Mouse (Mus musculus) liver, embryonic 16.5 days (tissue): ENCODE data around the gene Polr3gl. TPM values are rescaled to one million over a fixed set of nuclear protein-coding genes. Genes with fewer than 3 reads are reported as not detected.

ENCODE experiments used
- ATAC-seq: fragments of 200-750 bp; cut with Nextera tagmentation; 2 replicates; pipeline ENCODE4 v1.8.0; 2017; ENCODE audit warnings: low read depth, mild to moderate bottlenecking, moderate number of reproducible peaks, moderate library complexity
- H3K27ac ChIP-seq: fragments of 300-500 bp; sonication (generic); 2 replicates; pipeline ENCODE4 v1.5.1; 2014; ENCODE audit warnings: mild to moderate bottlenecking, low read length
- H3K27me3 ChIP-seq: fragments of 300-500 bp; sonication (generic); 2 replicates; pipeline ENCODE4 v1.6.1; 2014; ENCODE audit warnings: low read depth, low read length, mixed read lengths; ENCODE audit not compliant: control insufficient read depth, insufficient read depth
- H3K36me3 ChIP-seq: fragments of 300-500 bp; sonication (generic); 2 replicates; pipeline ENCODE4 v1.6.1; 2014; ENCODE audit warnings: mild to moderate bottlenecking; ENCODE audit not compliant: control insufficient read depth, insufficient read depth
- H3K4me1 ChIP-seq: fragments of 300-500 bp; sonication (generic); 2 replicates; pipeline ENCODE4 v1.6.1; 2014; ENCODE audit warnings: low read depth, low read length, mixed read lengths; ENCODE audit not compliant: control insufficient read depth
- H3K4me2 ChIP-seq: fragments of 300-500 bp; sonication (generic); 2 replicates; pipeline ENCODE4 v1.6.1; 2014; ENCODE audit warnings: low read depth, low read length, mixed read lengths
- H3K4me3 ChIP-seq: fragments of 300-500 bp; sonication (generic); 2 replicates; pipeline ENCODE4 v1.5.1; 2014; ENCODE audit warnings: low read depth, mild to moderate bottlenecking, low read length
- H3K9ac ChIP-seq: fragments of 300-500 bp; sonication (generic); 2 replicates; pipeline ENCODE4 v1.6.1; 2014; ENCODE audit warnings: low read depth, low read length
- H3K9me3 ChIP-seq: fragments of 300-500 bp; sonication (generic); replicated peaks from 2 replicates; pipeline ENCODE4 v1.6.1; 2016; ENCODE audit warnings: low read length; ENCODE audit not compliant: control insufficient read depth
- WGBS: fragments of 180-500 bp; shearing (Covaris S2); extraction: QIAGEN DNeasy Blood & Tissue Kit; methylation state at CpG from one replicate; pipeline ENCODE4 v1.1.7; 2014; ENCODE audit not compliant: insufficient replicate concordance; 5-methylcytosine and 5-hydroxymethylcytosine counted together
- polyA plus RNA-seq: library from polyadenylated mRNA; unstranded; fragments of >200 nt; fragmentation: Nextera tagmentation; extraction: Ambion mirVana; gene quantifications from 2 replicates; pipeline ENCODE4 v1.2.1, GENCODE M21; 2015

The Polr3gl gene
- polyA plus RNA-seq, 1 experiment from 2014 or later = 10.8 TPM

DNA sequence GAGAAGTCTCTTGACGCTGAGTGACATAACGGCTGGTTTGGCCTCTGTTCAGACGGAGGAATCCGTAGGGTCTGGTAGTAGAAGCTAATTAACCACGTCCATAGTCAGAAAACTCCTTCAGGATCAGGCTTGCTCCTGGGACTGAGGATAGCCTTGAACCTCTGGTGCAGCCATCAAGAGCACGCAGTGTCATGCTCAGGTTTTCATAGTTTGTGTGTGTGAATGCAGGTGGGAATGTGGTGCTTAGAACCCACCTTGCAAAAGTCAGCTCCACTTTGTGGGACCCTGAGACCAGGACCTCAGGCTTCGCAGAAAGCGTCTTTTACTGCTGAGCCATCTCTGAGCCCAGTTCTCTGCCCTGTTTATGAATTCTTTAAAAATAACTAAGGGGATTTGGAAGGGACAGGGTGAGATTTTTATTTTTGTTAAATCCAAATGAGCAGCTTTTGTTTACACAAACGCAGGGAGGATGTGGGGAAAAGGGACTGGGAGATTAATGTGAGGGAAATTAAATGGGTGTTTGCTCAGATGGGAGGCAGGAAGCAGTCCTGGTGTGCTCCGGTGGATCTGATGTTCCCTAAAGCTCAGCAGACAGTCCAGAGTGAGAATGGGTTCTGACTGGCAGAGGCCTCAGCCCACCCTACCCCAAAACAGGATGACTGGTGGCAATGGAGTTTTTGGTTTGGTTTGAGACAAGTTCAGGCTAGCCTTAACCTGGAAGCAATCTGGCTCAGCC, 31.9 kb downstream of the Polr3gl start:
- WGBS = 46% methylated on average over 10 of the region's 10 CpGs
- no peak overlapping the region for H3K9ac ChIP-seq

DNA sequence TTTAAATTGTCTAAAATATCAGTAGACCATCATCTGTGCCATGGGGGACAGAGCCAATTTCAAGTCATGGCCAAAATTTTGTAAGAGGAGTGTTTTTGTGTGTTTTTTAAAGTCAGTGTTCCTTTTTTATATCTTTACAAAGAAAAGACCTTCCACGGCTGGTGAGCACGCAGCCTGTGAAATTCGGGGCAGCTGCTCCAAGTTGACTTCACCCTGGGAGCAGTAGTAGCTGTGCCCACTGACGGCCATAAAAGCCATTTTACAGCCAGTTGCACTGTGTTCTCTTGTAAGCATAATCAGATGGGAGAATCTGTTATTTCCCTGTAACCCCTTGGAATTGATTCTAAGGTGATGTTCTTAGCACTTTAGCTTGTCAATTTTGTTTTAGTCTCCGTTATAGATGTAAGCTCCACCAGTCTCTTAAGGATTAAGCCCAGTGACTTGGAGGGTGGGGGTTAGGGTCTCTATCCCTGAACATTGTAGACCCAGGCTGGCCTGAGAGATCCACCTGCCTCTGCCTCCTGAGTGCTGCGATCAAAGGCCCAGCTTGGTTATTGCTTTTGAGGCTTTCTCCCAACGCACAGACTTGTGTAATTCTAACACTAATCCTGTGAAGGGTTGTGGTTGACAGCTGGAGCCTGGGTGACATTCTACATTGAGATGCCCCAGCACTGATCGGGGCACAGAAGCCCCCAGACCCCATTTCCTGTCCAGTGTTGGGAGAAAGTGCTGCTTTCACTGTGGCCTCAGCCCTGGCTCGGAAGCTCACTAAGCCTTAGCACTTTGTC, 32.9 kb downstream of the Polr3gl start:
- peak overlapping the region; percentile 70; the same call in 1 of the 2 replicates for H3K9ac ChIP-seq
- ATAC-seq = no peak
- peaks cover 42% of the 10 kb centered on the region for H3K4me1 ChIP-seq
- no peaks in the 10 kb centered on the region for H3K27me3 ChIP-seq
- no peaks in the 10 kb centered on the region for H3K9me3 ChIP-seq
- peak overlapping the region; percentile 66 for H3K4me3 ChIP-seq
- peak overlapping the region; percentile 95 for H3K4me2 ChIP-seq
- 70% methylated on average over 9 of the region's 9 CpGs for WGBS
- H3K27ac ChIP-seq = peak overlapping the region; percentile 15; the same call in 1 of the 2 replicates
- H3K36me3 ChIP-seq = peaks cover 21% of the 10 kb centered on the region

More for the DNA sequence above, 31.9 kb downstream of the Polr3gl start:
- H3K9me3 ChIP-seq = no peaks in the 10 kb centered on the region
- H3K27ac ChIP-seq = peak overlapping the region; percentile 37; the same call in 1 of the 2 replicates
- no peaks in the 10 kb centered on the region for H3K27me3 ChIP-seq
- peaks cover 21% of the 10 kb centered on the region for H3K36me3 ChIP-seq
- no peak overlapping the region for H3K4me3 ChIP-seq
- peaks cover 39% of the 10 kb centered on the region for H3K4me1 ChIP-seq
- no peak for ATAC-seq
- H3K4me2 ChIP-seq = no peak overlapping the region

DNA sequence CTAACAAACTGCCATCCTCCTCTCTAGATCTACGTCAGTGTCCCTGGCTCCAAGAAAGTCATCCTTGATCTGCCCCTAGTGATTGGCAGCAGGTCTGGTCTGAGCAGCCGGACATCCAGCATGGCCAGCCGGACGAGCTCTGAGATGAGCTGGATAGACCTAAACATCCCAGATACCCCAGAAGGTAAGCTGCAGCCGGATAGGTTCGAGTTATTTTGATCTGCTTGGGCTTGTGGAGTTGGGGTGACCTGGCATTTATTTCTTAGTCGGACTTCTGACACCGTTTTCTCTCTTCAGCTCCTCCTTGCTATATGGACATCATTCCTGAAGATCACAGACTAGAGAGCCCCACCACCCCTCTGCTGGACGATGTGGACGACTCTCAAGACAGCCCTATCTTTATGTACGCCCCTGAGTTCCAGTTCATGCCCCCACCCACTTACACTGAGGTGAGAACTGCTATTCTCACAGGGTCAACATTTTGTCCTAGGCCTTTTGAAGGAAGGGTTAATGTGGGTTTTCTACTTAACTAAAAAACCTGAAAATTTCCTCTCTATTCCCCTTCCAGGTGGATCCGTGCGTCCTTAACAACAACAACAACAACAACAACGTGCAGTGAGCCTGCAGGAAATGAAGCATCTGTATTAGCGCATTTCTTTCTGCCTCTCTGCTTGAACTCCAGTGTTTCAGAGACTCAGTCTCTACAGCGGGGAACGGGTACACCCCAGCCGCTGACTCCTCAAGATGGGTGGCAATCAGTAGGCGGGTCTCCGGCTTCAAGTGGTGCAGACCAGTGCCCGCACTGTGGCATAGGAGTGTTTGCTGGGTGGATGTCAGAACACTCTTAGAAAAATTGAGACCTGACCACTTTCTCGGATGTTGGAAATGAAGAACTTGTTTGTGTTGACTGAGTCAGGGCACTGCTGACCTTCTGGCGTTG, 33.8 kb downstream of the Polr3gl start:
- peak overlapping the region; percentile 70 for H3K9ac ChIP-seq
- H3K27me3 ChIP-seq = no peaks in the 10 kb centered on the region
- H3K27ac ChIP-seq = peak overlapping the region; percentile 58; the same call in 1 of the 2 replicates
- peak overlapping the region; percentile 66 for H3K4me3 ChIP-seq
- peak overlapping the region; percentile 95 for H3K4me2 ChIP-seq
- H3K36me3 ChIP-seq = peaks cover 21% of the 10 kb centered on the region
- H3K4me1 ChIP-seq = peaks cover 42% of the 10 kb centered on the region
- 36% methylated on average over 23 of the region's 23 CpGs for WGBS
- no peaks in the 10 kb centered on the region for H3K9me3 ChIP-seq
- no peak for ATAC-seq

DNA sequence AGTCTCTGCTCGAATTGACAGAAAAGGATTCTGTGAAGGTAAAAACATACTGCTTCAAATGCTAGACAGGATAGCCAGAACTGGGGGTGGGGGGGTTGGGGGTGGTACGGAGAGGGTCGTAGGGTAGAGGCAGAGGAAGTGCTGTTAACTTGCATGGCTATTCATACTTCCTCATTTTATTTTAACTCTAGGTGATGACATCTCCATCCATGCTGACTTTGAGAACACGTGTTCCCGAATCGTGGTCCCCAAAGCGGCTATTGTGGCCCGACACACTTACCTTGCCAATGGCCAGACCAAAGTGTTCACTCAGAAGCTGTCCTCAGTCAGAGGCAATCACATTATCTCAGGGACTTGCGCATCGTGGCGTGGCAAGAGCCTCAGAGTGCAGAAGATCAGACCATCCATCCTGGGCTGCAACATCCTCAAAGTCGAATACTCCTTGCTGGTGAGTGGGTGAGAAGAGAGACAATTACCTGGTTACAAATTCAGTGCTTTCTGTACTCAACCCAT, 34.5 kb downstream of the Polr3gl start:
- H3K4me3 ChIP-seq = peak overlapping the region; percentile 66
- peak overlapping the region; percentile 29; the same call in 1 of the 2 replicates for H3K27ac ChIP-seq
- H3K9me3 ChIP-seq = no peaks in the 10 kb centered on the region
- peaks cover 39% of the 10 kb centered on the region for H3K4me1 ChIP-seq
- H3K9ac ChIP-seq = peak overlapping the region; percentile 70
- peak overlapping the region; percentile 95 for H3K4me2 ChIP-seq
- no peak for ATAC-seq
- no peaks in the 10 kb centered on the region for H3K27me3 ChIP-seq
- peaks cover 21% of the 10 kb centered on the region for H3K36me3 ChIP-seq
- 11% methylated on average over 12 of the region's 12 CpGs for WGBS

DNA sequence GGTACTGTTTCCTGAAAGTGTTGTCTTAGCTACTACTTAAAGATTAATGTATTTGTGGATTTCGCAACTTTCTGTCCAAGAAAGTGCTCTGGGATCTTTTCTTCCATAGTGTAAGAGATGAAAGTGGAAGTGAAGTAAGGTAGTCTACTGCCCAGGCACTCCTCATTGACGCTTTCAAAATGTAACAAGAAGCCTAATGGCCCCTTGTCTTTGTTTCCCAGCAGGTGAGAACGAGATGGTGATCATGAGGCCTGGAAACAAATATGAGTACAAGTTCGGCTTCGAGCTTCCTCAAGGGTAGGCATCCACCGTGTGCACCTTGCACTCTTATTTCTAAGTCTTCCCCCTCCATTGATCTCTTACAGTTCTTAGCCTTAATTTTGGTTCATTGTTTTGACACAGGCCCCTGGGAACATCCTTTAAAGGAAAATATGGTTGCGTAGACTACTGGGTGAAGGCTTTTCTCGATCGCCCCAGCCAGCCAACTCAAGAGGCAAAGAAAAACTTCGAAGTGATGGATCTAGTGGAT, 35.2 kb downstream of the Polr3gl start:
- ATAC-seq = no peak
- 14% methylated on average over 10 of the region's 10 CpGs for WGBS

DNA sequence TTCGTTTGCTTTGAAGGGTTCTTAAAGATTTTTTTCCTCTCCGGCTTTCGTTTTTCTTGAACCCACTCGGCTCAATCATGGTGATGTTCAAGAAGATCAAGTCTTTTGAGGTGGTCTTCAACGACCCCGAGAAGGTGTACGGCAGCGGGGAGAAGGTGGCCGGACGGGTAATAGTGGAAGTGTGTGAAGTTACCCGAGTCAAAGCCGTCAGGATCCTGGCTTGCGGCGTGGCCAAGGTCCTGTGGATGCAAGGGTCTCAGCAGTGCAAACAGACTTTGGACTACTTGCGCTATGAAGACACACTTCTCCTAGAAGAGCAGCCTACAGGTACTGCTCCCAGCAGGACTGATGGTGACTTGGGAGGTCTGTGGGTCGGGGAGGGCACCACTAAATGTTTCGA, 35.8 kb downstream of the Polr3gl start:
- Histone ChIP-seq H3K27ac (peak overlapping the region; percentile 78), H3K4me3 (peak overlapping the region; percentile 66), H3K9me3 (no peaks in the 10 kb centered on the region), H3K27me3 (no peaks in the 10 kb centered on the region), H3K4me2 (peak overlapping the region; percentile 95), H3K9ac (peak overlapping the region; percentile 70), H3K36me3 (peaks cover 21% of the 10 kb centered on the region), H3K4me1 (peaks cover 30% of the 10 kb centered on the region)
- WGBS = under 1% methylated on average over 17 of the region's 17 CpGs
- peak; percentile 2 for ATAC-seq

More for the DNA sequence above, 35.2 kb downstream of the Polr3gl start:
- Histone ChIP-seq H3K4me2 (peak overlapping the region; percentile 95), H3K27me3 (no peaks in the 10 kb centered on the region), H3K36me3 (peaks cover 21% of the 10 kb centered on the region), H3K9me3 (no peaks in the 10 kb centered on the region), H3K4me3 (peak overlapping the region; percentile 66), H3K9ac (peak overlapping the region; percentile 70), H3K4me1 (peaks cover 32% of the 10 kb centered on the region), H3K27ac (peak overlapping the region; percentile 78)

DNA sequence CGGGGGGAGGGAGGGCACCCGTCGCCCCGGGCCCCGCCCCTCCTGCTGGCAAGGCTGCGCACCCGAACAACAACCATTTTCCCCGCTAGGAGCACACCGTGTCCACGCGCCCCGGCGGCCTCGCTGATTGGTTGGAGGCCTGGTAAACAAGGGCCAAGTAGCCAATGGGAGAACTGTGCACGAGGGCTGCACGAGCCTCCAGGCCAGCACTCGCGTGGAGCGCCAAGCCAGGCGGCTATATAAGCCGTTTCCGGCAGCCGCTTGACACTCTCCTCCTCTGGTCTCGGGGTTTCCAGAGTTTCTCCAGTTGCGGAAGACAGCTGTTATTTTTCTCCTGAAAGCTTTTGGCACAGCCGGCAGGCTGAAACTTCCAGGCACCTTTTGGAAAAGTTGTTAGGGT, 36.3 kb downstream of the Polr3gl start, which contains the start of gene Txnip:
Txnip (plus strand) TSS at position 264 of the 400 bp plus-strand sequence.
- peak; percentile 99 for ATAC-seq
- Histone ChIP-seq H3K27ac (peak within 1 kb of the TSS; percentile 78), H3K4me3 (peak within 1 kb of the TSS; percentile 66), H3K4me2 (peak within 1 kb of the TSS; percentile 95), H3K4me1 (peaks cover 30% of the 10 kb centered on the region), H3K9ac (peak within 1 kb of the TSS; percentile 81), H3K27me3 (no peaks in the 10 kb centered on the region), H3K9me3 (no peaks in the 10 kb centered on the region), H3K36me3 (peaks cover 21% of the 10 kb centered on the region)
- WGBS = under 1% methylated on average over 26 of the region's 26 CpGs
